Mouse (Mus musculus) heart, postnatal 25 days (tissue): ENCODE results near the gene Carns1. TPM values are rescaled to one million over a fixed set of nuclear protein-coding genes. Genes with fewer than 3 reads are reported as not detected.

Source experiments
- DNase-seq: peaks from one replicate; pipeline ENCODE4 v3.0.0; 2022; ENCODE audit warnings: low spot score
- intact Hi-C: fragments of 180-260 bp; cut with DNase I; formaldehyde crosslinking; loops from one replicate; pipeline ENCODE4 v1.15.1; 2025
- microRNA-seq: library from miRNA; unstranded; fragments of <30 nt; microRNA quantifications from one replicate; pipeline ENCODE4 v1.2.0, GENCODE M21; 2022
- total RNA-seq, 2 experiments: library from RNA; stranded (reverse); gene quantifications; 2 replicates each; pipeline ENCODE4 v1.2.3; 2021

Gene Carns1
- total RNA-seq, 2 experiments from 2014 or later = 33.5 to 34.1 TPM

GRCm38 (mm10) chr19:4119716-4120487, 55.4 kb downstream of the Carns1 start:
- intact Hi-C loops = loop anchor here (2.0 to 5.0 kb wide), 2 partner anchors 19 to 107 kb away; no protein-coding TSS in a partner anchor
- DNase-seq = no peak

DNA sequence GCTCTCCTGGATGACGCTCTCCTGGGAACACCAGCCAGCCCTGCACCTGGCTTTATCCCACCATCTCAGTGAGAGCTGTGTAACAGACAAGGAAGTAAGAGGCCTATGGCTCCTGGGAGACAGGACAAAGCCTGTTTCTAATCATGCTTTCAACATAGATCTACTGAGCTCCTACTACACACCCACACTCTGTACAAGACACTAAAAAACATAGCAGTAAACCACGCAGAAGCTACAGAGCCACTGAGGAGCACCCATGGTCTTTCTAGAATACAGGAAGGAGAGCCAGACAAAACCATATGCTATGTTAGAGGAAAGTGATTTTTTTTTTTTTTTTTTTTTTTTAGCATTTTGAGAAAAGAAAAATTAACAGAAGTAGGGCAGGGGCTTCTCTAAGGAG, 56.9 kb downstream of the Carns1 start:
- intact Hi-C loops = loop anchor here (2.0 kb wide), 1 partner anchor 18 kb away; no protein-coding TSS in a partner anchor
- DNase-seq = no peak

- intact Hi-C loops = no loop called here
- no peak for DNase-seq
These were observed 58.3 kb downstream of the Carns1 start for GRCm38 (mm10) chr19:4117006-4117405.

DNA sequence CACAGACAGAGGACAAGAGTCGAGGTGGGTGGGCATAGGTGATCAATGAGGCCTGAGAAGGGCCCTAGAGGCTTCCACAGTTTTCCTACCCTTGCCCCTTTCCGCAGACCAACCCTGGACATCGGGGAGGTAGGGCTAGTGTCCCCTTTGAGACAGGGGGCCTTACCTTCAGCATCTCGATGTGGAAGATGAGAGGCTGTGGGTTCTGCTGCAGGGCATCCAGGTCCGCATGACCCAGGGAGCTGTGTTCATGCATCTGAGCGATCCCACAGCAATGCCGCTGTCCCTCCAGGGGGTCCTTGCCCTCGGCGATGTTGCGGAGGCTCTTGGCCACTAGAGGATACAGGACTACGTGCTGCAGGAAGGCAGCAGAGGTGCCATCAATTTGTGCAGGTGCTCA, 59.5 kb downstream of the Carns1 start:
- no peak for DNase-seq
- intact Hi-C loops = no loop called here

GRCm38 (mm10) chr19:4115144-4115543, 60.1 kb downstream of the Carns1 start:
- no peak for DNase-seq
- intact Hi-C loops = no loop called here

GRCm38 (mm10) chr19:4114551-4114950, 60.7 kb downstream of the Carns1 start:
- intact Hi-C loops = no loop called here
- no peak for DNase-seq

Small RNA genes lying within 50 kb of the gene (microRNA-seq; reads per million reads assigned to microRNA genes)
- not detected for gene Gm26115

Other genes with a start within 250 kb of the Carns1 start
- 1 to 10 TPM; 1.8 TPM for gene Aldh3b1, start 245.7 kb downstream of the Carns1 start, total RNA-seq
- 10 to 100 TPM; 19.0 to 20.3 TPM for gene Unc93b1, start 240.3 kb downstream of the Carns1 start, total RNA-seq
- gene Aldh3b3, start 216.8 kb downstream of the Carns1 start, total RNA-seq = 1 to 10 TPM in 1 of 2 experiments, under 1 TPM in 1; 0.60 to 1.1 TPM
- gene Aldh3b2, start 203.2 kb downstream of the Carns1 start, total RNA-seq = under 1 TPM; 0.14 to 0.23 TPM
- 10 to 100 TPM; 20.3 to 21.5 TPM for gene Acy3, start 188.9 kb downstream of the Carns1 start, total RNA-seq
- gene Tbx10, start 182.7 kb downstream of the Carns1 start, total RNA-seq = not detected
- gene Nudt8, start 174.9 kb downstream of the Carns1 start, total RNA-seq = 100 to 1,000 TPM; 109 to 118 TPM
- gene Gm49405, start 174.9 kb downstream of the Carns1 start, total RNA-seq = 1 to 10 TPM; 2.0 to 2.2 TPM
- 100 to 1,000 TPM; 148 to 152 TPM for gene Doc2g, start 172.2 kb downstream of the Carns1 start, total RNA-seq
- 1,000 to 10,000 TPM; 1,136 to 1,167 TPM for gene Ndufv1, start 162.7 kb downstream of the Carns1 start, total RNA-seq
- gene Gstp1, start 137.5 kb downstream of the Carns1 start, total RNA-seq = 100 to 1,000 TPM; 321 to 327 TPM
- 100 to 1,000 TPM in 1 of 2 experiments, 10 to 100 TPM in 1; 87.8 to 116 TPM for gene Gstp2, start 129.5 kb downstream of the Carns1 start, total RNA-seq
- gene Gstp3, start 115.9 kb downstream of the Carns1 start, total RNA-seq = not detected
- gene Cabp2, start 93.9 kb downstream of the Carns1 start, total RNA-seq = not detected
- gene Cdk2ap2, start 78.3 kb downstream of the Carns1 start, total RNA-seq = 10 to 100 TPM; 36.6 to 45.1 TPM
- 10 to 100 TPM; 20.8 to 22.1 TPM for gene Pitpnm1, start 75.5 kb downstream of the Carns1 start, total RNA-seq
- 10 to 100 TPM; 54.2 to 56.8 TPM for gene Aip, start 49.6 kb downstream of the Carns1 start, total RNA-seq
- not detected for gene Gpr152, start 35.7 kb downstream of the Carns1 start, total RNA-seq
- under 1 TPM in 1 of 2 experiments, not detected in 1; 0.31 TPM for gene Cabp4, start 31.4 kb downstream of the Carns1 start, total RNA-seq
- gene Coro1b, start 26.9 kb downstream of the Carns1 start, total RNA-seq = 10 to 100 TPM; 53.4 to 57.6 TPM
- 1 to 10 TPM in 1 of 2 experiments, under 1 TPM in 1; 0.94 to 1.5 TPM for gene Ptprcap, start 21.9 kb downstream of the Carns1 start, total RNA-seq
- gene Rps6kb2, start 12.1 kb downstream of the Carns1 start, total RNA-seq = 10 to 100 TPM; 16.5 to 16.8 TPM
- 1 to 10 TPM; 9.2 to 9.3 TPM for gene Tbc1d10c, start 15.8 kb upstream of the Carns1 start, total RNA-seq
- gene Ppp1ca, start 16.6 kb upstream of the Carns1 start, total RNA-seq = 100 to 1,000 TPM; 337 TPM
- 1 to 10 TPM; 5.3 to 5.8 TPM for gene Rad9a, start 26.2 kb upstream of the Carns1 start, total RNA-seq
- gene Clcf1, start 38.8 kb upstream of the Carns1 start, total RNA-seq = 1 to 10 TPM in 1 of 2 experiments, under 1 TPM in 1; 0.94 to 2.0 TPM
- not detected for gene AC109138.7, start 38.9 kb upstream of the Carns1 start, total RNA-seq
- gene Pold4, start 56.4 kb upstream of the Carns1 start, total RNA-seq = 10 to 100 TPM in 1 of 2 experiments, 1 to 10 TPM in 1; 9.7 to 11.1 TPM
- gene Ssh3, start 93.7 kb upstream of the Carns1 start, total RNA-seq = 1 to 10 TPM; 5.8 to 6.6 TPM
- gene Ankrd13d, start 107.7 kb upstream of the Carns1 start, total RNA-seq = 1 to 10 TPM; 1.2 to 1.5 TPM
- 10 to 100 TPM; 49.3 to 57.9 TPM for gene Grk2, start 130.7 kb upstream of the Carns1 start, total RNA-seq
- 10 to 100 TPM; 35.3 to 44.0 TPM for gene Kdm2a, start 222.8 kb upstream of the Carns1 start, total RNA-seq